Mouse (Mus musculus): Measurements from ENCODE around the gene Hdgfl1. TPM values are rescaled to one million over a fixed set of nuclear protein-coding genes. Genes with fewer than 3 reads are reported as not detected.

Gene Hdgfl1
- total RNA-seq (2021) = not detected

DNA sequence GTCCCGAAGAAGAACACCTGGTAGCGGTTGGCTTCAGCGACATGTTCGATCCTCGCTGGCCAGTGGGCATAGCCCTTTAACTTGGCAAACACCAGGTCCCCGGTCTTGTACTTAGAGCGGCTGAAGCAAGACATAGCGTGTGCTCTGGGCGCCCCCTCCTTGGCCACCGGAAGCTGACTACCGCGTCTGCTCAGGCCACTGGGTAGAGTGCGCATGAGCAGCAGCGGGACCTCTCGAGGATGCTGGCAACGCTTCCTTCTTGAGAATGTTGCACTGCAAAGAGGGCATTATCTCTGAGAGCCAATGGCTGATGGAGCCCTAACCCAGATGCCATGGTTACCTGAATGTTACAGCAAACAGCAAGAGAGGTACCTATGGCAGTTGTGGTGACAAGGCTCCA, at the start of gene Hdgfl1:
TSS of gene Hdgfl1 (minus strand) at position 211 of the 400 bp plus-strand sequence.
- intact Hi-C loops (cut with DNase I) = no loop called here
- no peak for DNase-seq (ENCODE audit: low spot score in 2 of 2)

DNA sequence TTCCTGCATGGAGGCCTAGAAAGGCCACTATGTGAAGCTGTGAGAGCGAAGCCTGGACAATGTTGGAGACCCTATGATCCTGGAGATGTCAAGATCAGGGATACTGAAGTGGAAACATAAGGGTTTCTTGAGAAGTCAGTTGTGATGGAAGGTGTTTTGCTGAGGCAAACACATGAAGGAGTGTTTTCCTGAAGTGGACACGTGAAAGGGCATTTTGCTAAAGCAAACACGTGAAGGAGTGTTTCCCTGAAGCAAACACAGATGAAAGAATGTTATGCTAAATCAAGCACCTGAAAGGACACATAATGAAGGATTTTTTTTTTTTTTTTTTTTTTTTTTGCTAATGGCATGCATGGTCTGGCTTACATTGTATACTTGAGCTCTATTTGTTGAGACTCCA, 25.5 kb upstream of the Hdgfl1 start:
- intact Hi-C loops (cut with DNase I) = no loop called here
- no peak for DNase-seq (ENCODE audit: low spot score in 2 of 2)

DNA sequence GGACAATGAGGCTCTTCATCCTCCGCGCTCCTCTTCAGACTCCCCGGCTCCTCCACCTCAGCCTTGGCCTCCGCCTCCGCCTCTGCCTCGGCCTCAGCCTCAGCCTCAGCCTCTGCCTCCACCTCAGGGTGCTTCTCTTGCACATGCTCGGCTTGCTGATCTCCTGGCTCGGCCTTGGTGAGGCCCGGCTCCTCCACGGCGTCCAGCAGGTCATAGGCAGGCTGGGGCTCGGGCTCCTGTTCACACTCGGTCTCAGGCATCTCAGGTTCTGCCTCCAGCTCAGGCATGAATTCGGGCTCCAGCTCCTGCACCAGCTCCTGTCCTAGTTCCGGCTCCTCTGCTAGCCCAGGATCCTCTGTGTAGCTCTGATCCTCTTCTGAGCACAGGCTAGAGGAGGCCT, 541 bp downstream of the Hdgfl1 start:
- intact Hi-C loops (cut with DNase I) = no loop called here
- no peak for DNase-seq (ENCODE audit: low spot score in 2 of 2)

DNA sequence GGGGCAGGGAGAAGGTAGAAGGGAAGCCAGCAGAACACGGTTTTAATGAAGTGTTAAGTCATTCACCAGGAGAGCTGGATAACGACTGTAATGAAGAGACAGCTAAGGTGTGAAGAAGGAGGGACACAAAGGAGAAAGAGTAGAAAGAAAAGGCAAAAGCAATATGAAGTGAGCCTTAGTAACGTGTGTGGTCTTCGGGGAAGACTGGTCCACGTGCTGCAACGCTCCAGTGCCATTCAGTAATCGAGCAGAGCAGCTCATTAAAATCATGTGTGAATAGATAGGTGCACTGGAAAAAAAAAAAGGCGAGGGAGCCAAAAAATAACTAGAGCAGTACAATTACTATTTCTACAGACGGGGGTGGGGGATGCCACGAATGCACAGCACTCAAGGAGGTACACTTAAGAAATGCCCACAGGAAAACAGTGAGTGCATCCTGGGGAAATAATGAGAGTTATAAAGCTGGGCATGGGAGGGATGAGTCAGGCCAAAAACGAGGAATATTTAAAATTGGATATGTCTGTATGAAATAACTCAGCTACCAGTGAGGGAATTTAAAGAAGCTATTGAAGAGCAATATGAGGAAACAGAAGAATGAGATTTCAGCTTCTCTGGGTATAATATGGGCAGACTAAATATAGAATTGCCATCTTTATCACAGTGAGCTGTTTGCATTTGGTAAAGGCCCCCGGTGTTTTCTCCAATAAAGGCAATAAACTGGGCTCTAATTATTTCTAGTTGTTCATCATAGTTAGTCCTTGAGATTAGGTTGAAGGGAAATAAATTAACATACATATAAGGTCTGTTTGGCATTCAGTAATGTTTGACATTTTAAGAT, 7.8 kb downstream of the Hdgfl1 start:
- intact Hi-C loops (cut with DNase I) = no loop called here
- no peak for DNase-seq (ENCODE audit: low spot score in 2 of 2)

DNA sequence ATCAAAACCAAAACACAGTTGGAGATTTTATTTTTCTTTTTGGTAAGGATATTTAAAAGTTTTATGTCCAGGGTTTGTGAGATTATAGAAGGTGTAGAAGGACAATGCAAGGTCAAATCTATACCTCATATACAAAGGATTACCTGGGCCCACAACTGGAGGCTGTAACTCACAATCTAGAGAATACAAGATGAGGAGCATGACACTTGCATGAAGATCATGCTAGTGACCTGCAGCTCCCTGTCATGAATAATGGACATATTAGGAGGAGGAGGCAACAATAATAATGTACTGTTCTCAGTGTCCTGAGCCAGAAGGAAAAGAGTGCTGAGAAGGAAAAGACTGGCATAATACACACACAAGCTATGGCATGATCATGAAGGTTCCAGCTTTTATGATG, 17.1 kb downstream of the Hdgfl1 start:
- DNase-seq (ENCODE audit: low spot score in 2 of 2) = no peak
- intact Hi-C loops (cut with DNase I) = no loop called here

DNA sequence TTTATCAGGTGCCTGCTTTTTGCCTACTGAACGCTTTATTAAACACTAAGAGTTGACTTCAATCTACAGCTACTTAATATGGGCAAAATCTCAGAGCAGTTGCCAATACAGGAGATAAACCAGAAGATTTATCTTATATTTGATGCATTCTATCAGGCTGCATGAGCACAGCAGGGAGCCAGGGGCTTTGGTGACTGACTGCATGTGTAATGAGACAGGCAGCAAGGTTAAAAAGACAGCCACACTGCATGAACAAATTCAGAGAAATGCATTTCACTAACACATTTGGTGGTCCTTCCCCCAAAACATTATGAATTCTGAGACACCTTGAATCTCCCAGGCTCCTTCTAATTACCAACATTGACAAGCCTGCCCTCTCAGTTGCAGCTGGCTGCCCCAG, 17.6 kb downstream of the Hdgfl1 start:
- no peak for DNase-seq (ENCODE audit: low spot score in 2 of 2)
- intact Hi-C loops (cut with DNase I) = no loop called here

DNA sequence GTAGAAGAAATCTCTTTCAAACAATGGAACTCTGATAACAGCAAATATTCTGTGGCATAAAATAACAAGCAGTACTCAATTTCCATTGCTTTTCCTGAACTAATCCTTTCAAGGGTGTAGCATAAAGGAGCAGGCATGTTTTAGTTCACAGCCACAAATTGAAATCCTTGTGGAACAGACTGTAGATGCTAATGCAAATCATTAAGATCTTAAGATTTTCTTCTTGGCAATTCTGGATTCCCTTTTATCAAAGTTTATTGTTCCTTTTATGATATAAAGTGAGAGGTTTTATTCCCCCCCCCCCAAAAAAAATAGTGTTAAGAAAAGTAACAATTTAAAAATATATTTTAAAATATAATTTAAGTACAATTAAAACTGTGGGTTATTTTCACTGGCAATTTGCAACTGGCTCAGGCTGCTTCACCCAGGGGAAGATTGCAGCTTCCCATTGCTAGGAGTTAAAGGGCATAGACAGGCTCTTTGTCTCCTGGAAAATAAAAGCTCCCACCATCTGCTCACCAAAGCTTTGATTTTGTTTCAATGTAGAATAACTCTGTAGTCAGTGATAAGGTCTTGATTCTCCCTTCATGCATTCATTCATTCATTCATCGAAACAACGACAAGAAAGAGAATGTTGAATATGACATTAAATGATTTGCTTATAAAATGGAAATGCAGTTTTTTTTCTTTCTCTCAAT, 24.1 kb downstream of the Hdgfl1 start:
- DNase-seq (ENCODE audit: low spot score in 2 of 2) = no peak
- intact Hi-C loops (cut with DNase I) = no loop called here

DNA sequence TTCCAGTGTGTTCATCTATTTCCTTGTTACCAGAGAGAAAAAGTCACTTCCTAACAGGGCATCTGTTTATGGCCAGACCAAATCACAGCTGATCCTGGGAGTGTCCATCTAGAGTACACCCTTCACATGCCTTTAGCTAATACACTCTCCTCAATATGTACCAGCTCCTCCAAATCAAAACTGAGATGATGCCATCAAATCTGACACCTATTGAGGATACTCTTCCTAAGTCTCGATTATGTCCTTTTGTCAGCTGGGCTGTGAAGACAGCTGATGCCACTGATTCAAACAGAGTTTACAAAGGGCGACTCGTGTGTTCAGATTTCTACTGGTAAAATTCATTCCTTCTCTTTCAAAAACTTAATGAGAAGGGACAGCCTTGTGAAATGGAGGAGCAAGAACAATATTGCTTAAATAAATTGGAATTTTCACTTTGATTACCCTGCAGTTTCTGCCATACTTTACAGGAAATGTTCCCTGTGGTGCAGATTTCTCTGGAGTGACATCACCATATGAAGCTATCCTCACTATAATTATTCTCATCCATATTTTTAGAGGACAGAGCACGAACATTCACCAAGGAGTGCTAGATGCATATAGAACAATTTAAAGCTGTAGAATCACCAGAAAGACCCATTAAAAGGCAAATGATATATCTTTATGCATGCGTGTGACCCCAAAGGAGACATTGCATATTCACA, 24.8 kb downstream of the Hdgfl1 start:
- intact Hi-C loops (cut with DNase I) = no loop called here

DNA sequence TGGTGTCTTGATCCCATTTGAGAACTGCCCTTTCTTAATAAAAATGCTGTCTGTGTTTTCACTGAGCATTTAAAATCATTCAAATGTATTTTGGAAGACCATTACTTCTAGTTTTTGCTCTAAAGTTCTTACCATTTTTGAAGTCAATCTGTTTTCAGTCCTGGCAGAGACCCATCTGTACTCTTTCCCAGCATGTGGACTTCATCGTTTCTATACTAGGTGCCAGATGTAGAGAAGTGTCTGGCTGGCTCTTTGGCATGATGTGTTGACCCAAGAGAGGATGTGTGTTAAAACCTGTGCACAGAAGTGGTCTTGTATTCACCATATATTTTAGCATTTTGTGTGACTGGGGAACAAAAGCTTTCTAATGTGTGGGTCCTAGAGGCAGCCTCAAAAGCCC, 25.9 kb downstream of the Hdgfl1 start:
- DNase-seq (ENCODE audit: low spot score in 2 of 2) = no peak
- intact Hi-C loops (cut with DNase I) = no loop called here

More for the DNA sequence above, 24.8 kb downstream of the Hdgfl1 start:
- no peak for DNase-seq (ENCODE audit: low spot score in 2 of 2)

DNA sequence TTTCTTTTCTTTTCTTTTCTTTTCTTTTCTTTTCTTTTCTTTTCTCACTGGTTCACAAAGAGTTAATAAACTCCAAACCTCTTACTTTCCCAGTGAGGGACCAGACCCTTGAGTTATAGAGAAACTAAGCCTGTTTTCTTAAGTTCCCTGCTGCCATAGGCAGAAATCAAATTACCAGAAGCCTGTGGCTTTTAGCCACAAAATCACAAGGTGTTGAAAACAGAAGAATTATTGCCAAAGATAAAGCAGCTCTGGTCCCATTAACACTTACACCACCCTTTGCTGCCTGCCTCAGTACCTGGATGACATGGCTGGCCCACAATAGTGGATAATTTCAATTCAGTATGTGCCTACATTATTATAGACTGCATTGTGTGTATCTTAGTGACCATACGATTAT, 35.0 kb downstream of the Hdgfl1 start:
- DNase-seq (ENCODE audit: low spot score in 2 of 2) = no peak
- intact Hi-C loops (cut with DNase I) = no loop called here

DNA sequence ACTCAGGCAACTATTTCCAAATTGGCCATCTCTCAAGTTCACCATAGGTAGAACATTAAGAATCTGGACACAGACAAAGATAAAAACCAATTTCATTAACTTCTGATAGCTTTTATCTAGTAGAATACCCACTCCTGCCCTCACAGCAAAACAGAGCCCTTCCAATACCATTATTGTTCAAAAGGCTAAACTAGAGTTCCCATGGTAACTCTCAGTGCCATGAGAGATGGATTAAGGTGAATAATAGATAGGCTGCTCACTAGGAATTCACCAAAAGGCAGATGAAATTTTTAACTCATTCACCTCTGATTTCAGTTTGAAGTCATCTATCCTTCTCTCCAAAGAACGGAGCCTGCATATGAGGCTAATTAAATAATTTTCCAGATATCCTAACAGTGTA, 45.7 kb downstream of the Hdgfl1 start:
- intact Hi-C loops (cut with DNase I) = no loop called here
- no peak for DNase-seq (ENCODE audit: low spot score in 2 of 2)

DNA sequence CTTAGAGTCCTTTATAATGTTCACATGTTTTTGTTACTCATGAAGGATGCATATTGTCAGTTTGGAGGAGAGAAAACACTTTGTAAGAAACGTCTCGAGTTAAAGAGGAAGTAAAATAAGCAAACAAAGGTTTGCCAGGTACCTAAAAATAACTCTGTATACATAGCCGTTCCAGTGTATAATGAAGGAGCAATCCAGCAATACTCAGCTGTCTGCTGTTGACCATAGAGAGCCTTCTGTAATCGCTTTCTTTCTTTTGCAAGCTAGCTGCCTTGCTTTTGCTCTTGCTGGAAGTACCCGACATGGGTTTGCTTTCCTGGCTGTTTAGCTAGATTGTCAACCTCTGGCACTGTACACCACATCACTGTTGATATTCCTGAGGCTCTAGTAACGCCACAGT, 48.6 kb downstream of the Hdgfl1 start:
- no peak for DNase-seq (ENCODE audit: low spot score in 2 of 2)
- intact Hi-C loops (cut with DNase I) = no loop called here

DNA sequence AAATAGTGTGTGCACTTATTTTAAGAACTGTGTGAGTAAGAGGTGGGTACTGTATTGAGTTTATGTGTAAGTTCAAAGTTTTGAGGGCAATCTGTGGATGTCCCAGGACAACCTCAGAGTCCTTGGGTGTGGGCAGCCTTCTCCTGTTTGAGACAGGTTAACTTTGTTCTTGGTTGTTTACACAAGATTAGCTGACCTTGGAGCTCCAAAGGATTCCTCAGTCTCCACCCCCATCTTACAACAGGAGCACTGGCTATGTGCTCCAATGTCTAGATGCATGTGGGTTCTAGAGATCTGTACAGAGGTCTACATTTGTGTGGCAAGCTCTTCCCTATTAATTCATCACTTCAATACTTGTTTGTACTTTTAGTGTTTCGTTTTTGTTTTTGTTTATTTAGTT, 49.0 kb downstream of the Hdgfl1 start:
- intact Hi-C loops (cut with DNase I) = no loop called here
- no peak for DNase-seq (ENCODE audit: low spot score in 2 of 2)

DNA sequence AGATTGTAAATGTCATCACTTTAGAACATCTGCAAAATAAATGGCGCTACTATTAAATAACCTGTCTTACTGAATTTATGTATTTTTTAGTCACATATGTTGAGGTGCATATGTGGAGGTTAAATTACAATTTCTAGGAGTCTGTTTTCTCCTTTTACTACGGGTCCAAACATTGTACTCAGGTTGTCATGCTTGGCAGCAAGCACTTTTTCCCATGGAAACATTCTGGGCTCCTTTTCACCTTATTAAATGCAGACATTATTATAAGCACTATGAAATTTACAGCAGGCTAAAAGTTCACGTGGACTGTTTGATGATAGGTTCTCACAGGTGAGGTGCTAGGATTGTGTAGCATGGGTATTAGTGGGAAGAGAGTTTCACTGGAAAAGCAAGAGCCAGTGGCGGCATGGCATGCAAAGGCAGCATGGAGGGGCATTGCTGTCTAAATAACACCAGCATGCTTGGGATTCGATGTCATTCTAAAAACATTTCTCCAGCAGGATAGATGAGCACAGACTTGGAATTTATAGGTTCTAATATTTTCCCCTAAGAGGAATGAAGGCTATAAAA, 50.7 kb downstream of the Hdgfl1 start:
- intact Hi-C loops (cut with DNase I) = no loop called here
- no peak for DNase-seq (ENCODE audit: low spot score in 2 of 2)
